Mouse (Mus musculus): ENCODE measurements at regions not wholly inside any gene's neighbourhood (a gene's known extent, or its start where the extent isn't known, plus 50 kb on each side); places are given as distances from the start of the nearest gene placed in this dataset.
"Not testable (repeated sequence)": the region's sequence is repeated elsewhere in the genome, so short reads cannot be mapped to it uniquely, and the experiment has no call there.

GRCm38 (mm10) chr19:27031030-27031700, 145.5 kb downstream of the Gm815 start:
- no peak for DNase-seq

DNA sequence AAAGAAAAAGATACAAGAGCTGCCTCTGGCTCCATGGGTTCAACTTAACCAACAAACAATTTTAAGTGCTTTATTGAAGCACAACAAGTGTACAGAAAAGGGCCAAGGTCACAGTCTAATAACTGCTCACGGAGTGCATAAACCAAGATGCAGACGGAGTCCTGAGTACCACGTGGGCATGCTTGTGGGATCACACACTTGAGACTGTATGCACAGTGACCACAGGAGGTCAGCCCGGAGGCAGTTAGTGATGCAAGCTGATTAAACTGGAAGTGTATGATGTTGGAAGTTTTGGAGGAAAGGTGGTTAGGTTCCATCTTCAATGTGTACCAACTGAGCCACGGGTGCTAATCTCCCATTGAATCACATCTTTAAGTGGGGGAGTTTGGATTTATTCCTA, 146.9 kb downstream of the Gm815 start:
- no peak for DNase-seq

- DNase-seq: no peak
These were observed 152.6 kb downstream of the Gm815 start for GRCm38 (mm10) chr19:27038298-27038697.

DNA sequence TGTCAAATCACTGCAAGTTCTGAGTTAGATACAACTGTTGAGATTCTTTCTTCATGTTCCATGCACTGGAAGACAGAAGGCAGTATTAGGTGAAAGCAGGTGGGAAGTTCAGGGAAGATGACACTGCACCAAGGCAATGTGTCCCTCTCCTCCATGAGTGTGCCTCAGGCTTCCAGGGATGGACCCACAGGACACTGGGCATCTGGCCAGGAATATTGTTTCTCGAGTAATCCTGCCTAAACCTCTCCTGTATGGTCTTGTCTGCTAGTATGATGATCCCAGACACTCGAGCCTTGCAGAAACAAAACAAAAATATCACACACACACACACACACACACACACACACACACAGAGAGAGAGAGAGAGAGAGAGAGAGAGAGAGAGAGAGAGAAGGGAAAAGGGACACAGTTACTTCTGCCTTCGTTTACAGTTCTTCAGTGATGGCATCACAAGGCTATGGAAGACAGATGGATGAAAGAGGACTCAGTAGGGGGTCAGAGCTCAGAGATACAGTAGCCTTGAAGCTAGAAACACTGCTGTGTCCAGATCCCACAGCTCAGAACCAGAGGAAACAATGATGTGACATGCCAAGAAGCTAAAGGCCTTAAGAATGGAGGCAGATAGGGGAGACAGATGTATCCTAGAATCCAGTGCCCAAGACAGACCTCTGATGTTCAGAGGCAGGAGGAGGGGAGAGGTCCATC, 154.8 kb downstream of the Gm815 start:
- DNase-seq: no peak

- peak; percentile 66 for DNase-seq
These were observed 149.7 kb upstream of the Vldlr start for GRCm38 (mm10) chr19:27066449-27067181.

- no peak for DNase-seq
These were observed 143.0 kb upstream of the Vldlr start for GRCm38 (mm10) chr19:27073281-27073680.

GRCm38 (mm10) chr19:27075019-27075418, 141.3 kb upstream of the Vldlr start:
- DNase-seq: no peak

DNA sequence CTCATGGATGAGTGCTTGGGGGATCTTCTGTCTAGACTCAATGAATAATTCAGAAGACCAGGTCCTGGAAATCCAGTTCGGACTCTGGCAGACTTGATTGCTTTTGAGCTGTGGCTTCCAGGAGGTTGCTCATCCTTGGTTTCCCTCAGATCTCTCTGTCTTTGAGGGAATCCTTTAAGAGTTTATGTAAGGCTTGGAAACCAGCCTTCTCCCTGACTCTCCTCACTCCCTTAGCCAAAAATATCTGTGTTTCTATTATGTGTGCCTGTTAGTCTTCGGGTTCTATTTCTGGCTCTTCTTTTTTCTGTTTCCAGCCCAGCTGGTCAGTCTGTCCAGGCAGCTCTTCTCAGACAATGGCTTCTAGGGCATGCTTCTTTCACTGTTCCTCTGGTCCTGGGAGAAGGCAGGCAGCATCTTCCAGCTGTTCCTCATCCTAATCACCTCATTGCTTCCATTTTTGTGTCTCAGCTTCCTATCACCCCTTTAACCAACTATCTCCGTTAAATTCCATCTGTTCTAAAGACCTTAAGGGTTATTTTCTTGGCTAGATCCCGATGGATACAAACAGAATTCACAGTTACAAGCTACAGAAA, 139.3 kb upstream of the Vldlr start:
- no peak for DNase-seq

GRCm38 (mm10) chr19:27087344-27087743, 128.9 kb upstream of the Vldlr start:
- no peak for DNase-seq

DNA sequence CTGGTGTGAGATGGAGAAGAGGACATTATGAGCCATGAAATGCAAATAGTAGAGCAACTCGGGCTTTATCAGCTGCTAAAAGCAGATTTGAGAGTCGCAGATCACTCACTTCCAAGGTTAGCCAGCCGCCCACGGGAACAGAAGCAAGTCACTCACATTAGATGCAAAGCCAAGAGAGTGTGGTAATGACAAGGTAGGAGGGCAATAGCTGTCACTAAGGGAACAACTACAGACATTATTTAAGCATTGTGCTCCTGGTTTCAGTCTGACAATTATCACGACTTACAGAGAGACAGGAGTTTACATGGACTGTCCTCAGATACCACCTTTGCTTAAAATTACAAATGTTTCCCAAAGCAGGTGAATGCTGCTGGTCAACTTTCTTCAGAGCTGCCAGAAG, 128.5 kb upstream of the Vldlr start:
- no peak for DNase-seq

- no peak for DNase-seq
These were observed 127.2 kb upstream of the Vldlr start for GRCm38 (mm10) chr19:27089099-27089498.

GRCm38 (mm10) chr19:27091603-27092002, 124.7 kb upstream of the Vldlr start:
- DNase-seq: no peak

- no peak for DNase-seq
These were observed 121.4 kb upstream of the Vldlr start for GRCm38 (mm10) chr19:27094777-27095478.

DNA sequence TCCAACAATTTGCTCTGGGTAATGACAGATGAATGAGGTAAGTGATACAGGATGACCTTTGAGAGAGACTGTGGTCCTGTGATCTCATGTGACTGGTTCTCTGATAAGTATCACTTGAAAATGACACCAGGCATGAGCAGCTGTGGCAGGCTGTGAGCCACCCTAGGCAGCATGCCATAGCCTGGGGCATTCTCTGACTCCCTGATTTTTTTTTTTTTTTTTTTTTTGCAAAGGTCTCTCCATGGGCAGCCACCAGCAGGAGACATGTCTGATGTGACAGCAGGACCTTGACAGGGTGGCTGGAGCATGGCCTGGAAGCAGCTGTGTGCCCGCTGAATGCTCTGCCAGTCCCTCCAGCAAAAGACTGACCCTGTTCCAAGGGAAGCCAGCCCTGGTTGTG, 116.4 kb upstream of the Vldlr start:
- DNase-seq: no peak

- no peak for DNase-seq
These were observed 105.8 kb upstream of the Vldlr start for GRCm38 (mm10) chr19:27110437-27110836.

- DNase-seq: no peak
These were observed 95.4 kb upstream of the Vldlr start for GRCm38 (mm10) chr19:27120876-27121275.

GRCm38 (mm10) chr19:27122348-27122747, 93.9 kb upstream of the Vldlr start:
- no peak for DNase-seq

- DNase-seq: peak; percentile 70
These were observed 93.0 kb upstream of the Vldlr start for GRCm38 (mm10) chr19:27123334-27123733.

DNA sequence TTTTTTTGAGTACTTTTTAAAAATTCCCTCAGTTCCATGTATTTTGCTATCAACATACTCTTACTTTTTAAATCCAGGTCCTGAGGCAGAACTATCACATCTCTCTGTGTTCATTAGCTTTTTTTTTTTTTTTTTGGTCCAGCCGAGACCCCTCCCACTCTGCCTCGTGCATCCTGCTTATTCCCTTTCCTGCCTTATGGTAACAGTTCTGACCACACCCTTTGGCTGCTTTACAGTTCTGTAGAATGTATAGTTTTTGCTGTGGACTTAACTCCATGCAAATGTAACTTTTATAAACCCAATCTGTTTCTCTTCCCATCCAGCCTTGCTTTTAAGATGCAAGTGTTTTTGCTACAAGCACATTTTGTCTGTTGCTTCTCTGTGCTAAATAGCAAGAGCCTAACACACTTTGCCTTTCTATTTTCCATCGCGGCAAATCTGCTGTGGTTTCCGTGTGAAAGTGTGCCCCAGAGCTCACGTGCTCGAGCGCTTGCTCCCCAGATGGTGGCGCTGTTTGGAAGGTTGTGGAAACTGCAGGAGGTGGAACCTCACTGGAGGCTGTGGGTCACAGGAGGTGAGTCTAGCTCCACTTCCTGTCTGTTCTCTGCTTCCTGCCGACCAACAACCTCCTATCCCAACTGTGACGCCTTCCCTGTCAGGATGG, 92.3 kb upstream of the Vldlr start:
- DNase-seq: no peak

- DNase-seq: not testable (repeated sequence)
These were observed 87.8 kb upstream of the Vldlr start for GRCm38 (mm10) chr19:27128501-27128900.

DNA sequence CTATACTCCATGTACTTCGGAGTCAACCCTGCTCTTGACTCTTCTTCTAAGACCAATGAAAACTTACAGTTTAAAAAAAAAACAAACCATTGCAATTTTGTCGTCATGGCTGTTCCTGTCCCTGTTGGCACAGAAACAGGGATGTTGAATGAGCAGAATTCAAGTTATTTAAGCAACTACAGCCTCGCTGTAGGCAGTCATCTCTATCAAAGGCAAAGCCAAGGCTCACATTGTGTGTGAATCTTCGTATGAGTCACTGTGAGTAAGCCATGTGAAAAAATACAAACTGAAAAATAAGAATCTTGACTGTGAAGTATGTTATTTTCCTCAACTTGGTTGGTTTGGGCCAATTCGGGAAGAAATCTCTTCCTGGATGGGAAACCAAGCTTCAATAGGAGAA, 81.9 kb upstream of the Vldlr start:
- peak; percentile 7 for DNase-seq

- no peak for DNase-seq
These were observed 75.4 kb upstream of the Vldlr start for GRCm38 (mm10) chr19:27140892-27141291.

Data from right cerebral cortex, postnatal 25 days (tissue).